Mouse (Mus musculus): ENCODE measurements around the gene Fgfr3.

The Fgfr3 gene

DNA sequence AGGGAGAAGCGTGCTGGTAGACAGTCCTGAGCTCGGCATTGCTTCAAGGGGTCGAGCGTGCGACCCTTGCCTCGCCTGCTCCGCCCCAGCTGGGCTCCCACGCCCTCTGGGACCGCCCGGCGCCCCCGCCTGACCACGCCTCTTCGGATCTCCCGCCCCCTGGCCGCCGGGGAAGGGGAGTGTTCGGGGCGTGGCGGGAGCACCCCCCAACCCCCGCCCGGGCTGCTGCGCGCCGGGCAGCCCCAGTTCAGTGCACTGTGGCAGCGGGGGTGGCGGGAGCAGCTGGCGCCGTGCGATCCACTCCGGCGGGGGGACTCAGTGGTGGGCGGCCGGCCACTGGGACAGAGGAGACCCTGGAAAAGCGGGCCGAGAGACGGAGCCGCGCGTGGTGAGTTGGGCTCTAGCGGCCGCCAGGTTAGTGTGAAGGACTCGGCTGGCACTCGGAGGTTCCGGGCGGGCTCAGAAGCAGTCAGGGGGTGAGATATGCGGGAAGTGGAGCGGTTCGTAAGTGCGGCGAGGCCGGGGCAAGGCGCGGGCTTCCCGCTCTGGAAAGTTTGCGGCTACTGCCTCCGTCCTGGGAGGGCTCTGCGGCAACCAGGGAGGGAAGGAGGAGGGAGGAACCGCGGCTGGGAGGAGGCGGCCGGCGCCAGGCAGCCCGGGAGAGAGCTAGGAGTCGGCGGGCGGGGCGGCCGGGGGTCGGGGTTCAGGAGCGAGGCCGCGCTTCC is at the start of gene Fgfr3:
Gene Fgfr3, plus strand, starts transcription at position 134 of the 725 bp plus-strand sequence.
- no peak for DNase-seq (ENCODE audit: low spot score in 2 of 2)

DNA sequence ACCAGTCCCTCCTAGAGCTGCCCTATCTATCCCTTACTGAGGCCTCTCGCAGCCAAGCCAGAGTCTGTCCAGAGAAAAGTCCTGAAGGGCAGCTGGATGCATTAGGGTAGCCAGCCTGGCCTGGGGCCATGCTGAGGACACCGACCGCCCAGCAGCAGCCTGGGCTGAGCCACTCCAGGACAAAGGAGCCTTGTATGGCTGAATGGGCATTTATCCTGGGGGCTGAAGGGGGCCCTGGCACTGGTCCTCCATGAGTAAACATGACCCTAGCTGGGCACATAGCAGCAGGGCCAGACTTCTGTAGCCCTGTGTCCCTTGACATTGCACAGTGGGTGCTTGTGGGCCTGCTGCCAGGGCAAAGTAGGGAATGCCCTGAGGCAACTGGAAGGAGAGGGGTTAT is 47.0 kb upstream of the Fgfr3 start:
- peak in 1 of 2 experiments; percentile 51 for DNase-seq (ENCODE audit: low spot score in 2 of 2)

- DNase-seq (ENCODE audit: low spot score in 2 of 2) = peak; percentile 53 to 54
Observed at GRCm38 (mm10) chr5:33675964-33676363, 45.5 kb upstream of the Fgfr3 start.

DNA sequence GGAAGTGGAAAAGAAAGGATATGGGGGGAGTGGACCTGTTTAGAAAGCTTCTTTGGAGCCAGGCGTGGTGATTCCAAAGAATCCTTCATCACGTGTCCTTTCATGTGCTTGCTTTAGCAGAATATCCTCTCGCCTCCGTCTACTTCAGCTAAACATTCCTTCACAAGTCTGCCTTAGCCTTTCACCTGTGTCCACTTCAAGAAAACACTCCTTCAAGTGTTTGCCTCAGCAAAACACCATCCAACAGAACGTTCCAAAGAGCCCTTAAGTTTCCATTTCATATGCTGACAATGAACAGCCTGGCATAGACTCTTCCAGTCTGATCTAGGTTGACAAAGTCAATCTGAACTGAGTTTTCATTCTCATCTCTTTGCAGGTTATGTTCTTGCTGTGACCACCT is 43.2 kb upstream of the Fgfr3 start:
- DNase-seq (ENCODE audit: low spot score in 2 of 2) = no peak

DNA sequence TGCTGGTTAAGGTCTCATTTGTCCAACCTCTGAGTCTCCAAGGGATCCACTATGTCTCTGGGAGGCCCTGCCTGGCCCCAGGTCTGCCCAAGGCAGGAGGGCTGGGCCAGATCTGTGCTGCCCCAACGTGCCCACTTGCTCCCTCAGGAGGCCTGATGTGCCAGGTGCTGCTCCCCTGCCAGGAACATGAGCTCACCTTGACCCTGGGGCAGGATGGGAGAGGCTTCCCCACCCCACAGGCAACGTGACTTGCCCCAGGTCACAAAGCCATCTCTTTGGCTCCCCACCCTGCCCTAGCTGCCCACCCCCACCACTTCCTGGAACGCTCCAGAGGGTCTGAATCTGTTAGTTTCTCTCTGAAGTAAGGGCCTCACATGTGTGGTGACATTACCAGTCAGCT is 40.4 kb upstream of the Fgfr3 start:
- no peak for DNase-seq (ENCODE audit: low spot score in 2 of 2)

- DNase-seq (ENCODE audit: low spot score in 2 of 2) = no peak
Observed at GRCm38 (mm10) chr5:33681611-33682388, 39.7 kb upstream of the Fgfr3 start.

- DNase-seq (ENCODE audit: low spot score in 2 of 2) = no peak
Observed at GRCm38 (mm10) chr5:33682963-33683362, 38.5 kb upstream of the Fgfr3 start.

DNA sequence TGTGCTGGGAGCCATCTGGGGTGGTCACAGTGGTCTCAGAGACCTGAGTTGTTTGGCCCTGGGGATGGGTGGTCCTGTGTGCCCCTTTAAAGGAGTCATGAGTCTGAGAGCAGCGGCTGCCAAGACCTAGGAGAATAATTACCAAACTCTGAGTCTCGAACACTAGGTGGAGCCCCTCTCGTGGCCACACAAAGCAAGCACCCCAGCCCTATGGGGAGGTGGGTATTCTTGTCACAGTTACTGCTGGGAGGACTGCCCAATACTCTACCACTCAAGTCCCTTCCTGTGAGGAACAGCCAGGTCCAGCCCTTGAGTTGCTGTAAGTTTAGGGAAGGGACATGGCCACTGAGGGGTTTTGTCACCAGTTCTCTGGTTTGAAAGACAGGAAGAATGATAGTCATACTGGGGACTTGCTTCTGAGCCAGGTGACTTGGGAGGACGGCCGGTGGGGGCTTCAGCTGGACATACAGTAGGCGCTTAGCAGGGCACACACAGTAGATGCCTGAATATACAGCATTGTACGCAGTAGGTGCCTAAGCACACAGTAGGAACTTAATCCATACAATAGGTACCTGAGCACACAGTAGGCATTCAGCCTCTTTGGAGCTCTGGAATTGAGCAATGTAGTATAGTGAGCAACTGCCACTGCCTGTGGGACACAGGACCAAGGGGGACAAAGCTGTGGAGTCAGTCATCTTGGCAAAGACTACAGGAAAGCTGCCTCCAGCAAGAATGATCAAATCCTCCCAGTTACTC is 37.4 kb upstream of the Fgfr3 start:
- peak; percentile 30 to 59 for DNase-seq (ENCODE audit: low spot score in 2 of 2)

- DNase-seq (ENCODE audit: low spot score in 2 of 2) = no peak
Observed at GRCm38 (mm10) chr5:33684932-33685331, 36.5 kb upstream of the Fgfr3 start.

- no peak for DNase-seq (ENCODE audit: low spot score in 2 of 2)
Observed at GRCm38 (mm10) chr5:33687142-33687541, 34.3 kb upstream of the Fgfr3 start.

- no peak for DNase-seq (ENCODE audit: low spot score in 2 of 2)
Observed at GRCm38 (mm10) chr5:33688278-33689220, 32.9 kb upstream of the Fgfr3 start.

DNA sequence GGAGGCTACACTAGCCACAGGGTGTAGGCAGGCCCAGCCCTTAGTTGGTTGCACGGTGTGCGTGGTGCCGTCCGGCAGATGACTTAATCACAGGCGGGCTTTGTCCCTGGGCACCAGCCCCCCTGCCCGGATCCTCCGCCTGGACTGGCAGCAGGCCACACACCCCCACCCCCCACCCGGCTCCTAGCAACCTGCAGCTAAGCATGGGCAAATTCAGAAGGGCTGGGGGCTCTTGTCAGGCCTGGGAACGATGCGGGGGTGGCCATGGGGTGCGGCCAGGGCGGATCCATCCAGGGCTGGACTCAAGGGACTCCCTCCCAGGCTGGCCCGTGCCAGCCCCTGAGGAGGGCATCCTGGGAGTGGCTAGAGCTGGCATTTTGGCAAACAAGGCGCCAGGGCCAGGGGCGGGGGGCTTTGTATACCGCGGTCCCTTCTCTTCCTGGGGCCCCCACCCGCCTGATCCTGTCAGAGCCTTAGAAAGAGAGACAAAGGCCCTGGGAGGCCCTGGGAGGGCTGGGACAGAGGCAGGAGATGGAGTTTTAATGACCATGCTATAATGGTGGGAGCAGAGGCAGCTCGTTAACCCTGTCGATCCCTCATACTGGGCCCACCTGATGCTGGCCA is 32.1 kb upstream of the Fgfr3 start:
- no peak for DNase-seq (ENCODE audit: low spot score in 2 of 2)

GRCm38 (mm10) chr5:33689852-33690645 is 31.4 kb upstream of the Fgfr3 start:
- DNase-seq (ENCODE audit: low spot score in 2 of 2) = no peak

DNA sequence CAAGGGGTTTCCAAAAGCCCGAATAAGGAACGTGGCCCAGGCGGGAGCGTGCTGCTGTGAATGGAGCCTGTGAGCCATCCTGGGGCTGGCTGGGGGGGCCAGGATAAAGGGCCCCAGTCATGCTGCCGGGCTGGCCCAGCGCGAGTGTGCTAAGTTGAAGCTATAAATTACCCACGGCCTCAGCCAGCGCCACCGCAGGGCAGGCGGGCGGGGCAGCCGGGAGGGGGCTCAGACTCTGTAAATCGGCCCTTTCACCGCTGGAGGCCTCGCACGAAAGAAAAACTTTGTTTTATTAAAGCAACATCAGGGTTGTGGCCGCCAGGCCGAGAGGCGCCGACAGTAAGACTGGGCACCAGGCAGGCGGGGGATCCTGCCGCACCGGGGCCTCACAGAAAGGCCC is 29.1 kb upstream of the Fgfr3 start:
- no peak for DNase-seq (ENCODE audit: low spot score in 2 of 2)

- DNase-seq (ENCODE audit: low spot score in 2 of 2) = no peak
Observed at GRCm38 (mm10) chr5:33694461-33694847, 27.0 kb upstream of the Fgfr3 start.

- peak in 1 of 2 experiments; percentile 63 for DNase-seq (ENCODE audit: low spot score in 2 of 2)
Observed at GRCm38 (mm10) chr5:33694848-33695717, 26.4 kb upstream of the Fgfr3 start.

DNA sequence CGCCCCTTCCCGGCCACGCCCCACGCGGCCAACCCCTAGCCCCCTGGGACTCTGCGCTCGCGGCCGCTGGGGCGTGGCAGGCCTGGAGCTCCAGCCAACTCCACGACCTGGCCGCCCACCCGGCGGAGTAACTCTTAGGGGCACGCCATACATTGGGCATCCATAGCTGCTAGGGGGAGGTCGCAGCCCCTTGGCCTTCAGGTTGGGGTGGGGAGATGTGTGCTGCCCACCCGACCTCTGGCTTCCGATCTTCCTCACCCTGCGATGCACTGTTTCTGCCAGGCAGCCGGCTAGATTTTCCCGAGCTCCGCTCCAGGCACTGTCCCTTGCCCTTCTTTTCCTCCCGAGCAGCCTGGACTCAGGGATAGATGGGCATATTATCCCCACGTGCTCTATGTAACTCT is 25.8 kb upstream of the Fgfr3 start:
- no peak for DNase-seq (ENCODE audit: low spot score in 2 of 2)

- DNase-seq (ENCODE audit: low spot score in 2 of 2) = no peak
Observed at GRCm38 (mm10) chr5:33696430-33696829, 25.0 kb upstream of the Fgfr3 start.

- no peak for DNase-seq (ENCODE audit: low spot score in 2 of 2)
Observed at GRCm38 (mm10) chr5:33697534-33697933, 23.9 kb upstream of the Fgfr3 start.

Data from frontal cortex, postnatal 36 days (tissue).